Mouse (Mus musculus): ENCODE results near the gene Aff1.

DNA sequence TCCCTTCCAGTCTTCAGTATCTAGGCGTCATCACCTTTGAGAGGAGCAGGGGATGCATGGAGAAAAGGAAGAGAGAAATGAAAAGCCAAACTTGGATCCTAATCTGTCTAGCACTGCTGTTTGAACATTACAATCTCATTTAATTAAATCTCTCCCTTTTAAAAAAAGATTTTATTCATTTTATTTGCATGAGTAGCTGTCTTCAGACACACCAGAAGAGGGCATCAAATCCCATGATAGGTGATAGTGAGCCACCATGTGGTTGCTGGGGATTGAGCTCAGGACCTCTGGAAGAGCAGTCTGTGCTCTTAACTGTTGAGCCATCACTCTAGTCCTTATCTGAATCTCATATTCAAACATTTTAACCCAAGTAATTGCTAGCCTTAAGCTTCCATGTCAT lies 138.7 kb downstream of the Aff1 start:
- TF ChIP-seq POLR2A (IDR thresholded peaks at IDR 0.05; ENCODE audit: insufficient read depth, low read depth, low read length) (no peak), CTCF (IDR thresholded peaks at IDR 0.05; ENCODE audit: insufficient read depth, low read depth, low read length) (no peak)

Measured in olfactory bulb, adult 2 months (tissue).